Mouse (Mus musculus) hindbrain, embryonic 14.5 days (tissue): ENCODE data around the gene Gtf2a2. TPM values are rescaled to one million over a fixed set of nuclear protein-coding genes. Genes with fewer than 3 reads are reported as not detected.
"Not testable (repeated sequence)": the region's sequence is repeated elsewhere in the genome, so short reads cannot be mapped to it uniquely, and the experiment has no call there.

Experiments used
- ATAC-seq: fragments of 200-750 bp; cut with Nextera tagmentation; 2 replicates; pipeline ENCODE4 v1.8.0; 2017; ENCODE audit warnings: moderate number of reproducible peaks, mild to moderate bottlenecking, moderate TSS enrichment, moderate library complexity; ENCODE audit not compliant: low FRiP score
- DNase-seq: peaks from one replicate; pipeline ENCODE4 v3.0.0-alpha.2; 2015; ENCODE audit warnings: low spot score
- H3K27ac ChIP-seq: fragments of 300-500 bp; sonication (generic); 2 replicates; pipeline ENCODE4 v1.5.1; 2014; ENCODE audit warnings: mild to moderate bottlenecking, moderate library complexity
- H3K27me3 ChIP-seq: fragments of 300-500 bp; sonication (generic); 2 replicates; pipeline ENCODE4 v1.6.1; 2014; ENCODE audit warnings: mild to moderate bottlenecking, low read length, mixed read lengths; ENCODE audit not compliant: control insufficient read depth, insufficient read depth
- H3K36me3 ChIP-seq: fragments of 300-500 bp; sonication (generic); replicated peaks from 2 replicates; pipeline ENCODE4 v1.6.1; 2014; ENCODE audit not compliant: control insufficient read depth, insufficient read depth
- H3K4me1 ChIP-seq: fragments of 300-500 bp; sonication (generic); replicated peaks from 2 replicates; pipeline ENCODE4 v1.6.1; 2014; ENCODE audit warnings: antibody characterized with exemption, low read length, mixed read lengths; ENCODE audit not compliant: control insufficient read depth, insufficient read depth
- H3K4me2 ChIP-seq: fragments of 300-500 bp; sonication (generic); replicated peaks from 2 replicates; pipeline ENCODE4 v1.6.1; 2014; ENCODE audit warnings: mild to moderate bottlenecking, moderate library complexity
- H3K4me3 ChIP-seq: fragments of 300-500 bp; sonication (generic); replicated peaks from 2 replicates; pipeline ENCODE4 v1.5.1; 2014; ENCODE audit warnings: mild to moderate bottlenecking, low read length
- H3K9ac ChIP-seq: fragments of 300-500 bp; sonication (generic); 2 replicates; pipeline ENCODE4 v1.6.1; 2014
- H3K9me3 ChIP-seq: fragments of 300-500 bp; sonication (generic); 2 replicates; pipeline ENCODE4 v1.6.1; 2016; ENCODE audit warnings: low read length; ENCODE audit not compliant: control insufficient read depth
- WGBS: fragments of 180-500 bp; shearing (Covaris S2); extraction: QIAGEN DNeasy Blood & Tissue Kit; methylation state at CpG from one replicate; pipeline ENCODE4 v1.1.7; 2014; 5-methylcytosine and 5-hydroxymethylcytosine counted together
- polyA plus RNA-seq: library from polyadenylated mRNA; unstranded; fragments of >200 nt; fragmentation: Nextera tagmentation; extraction: Ambion mirVana; gene quantifications from 2 replicates; pipeline ENCODE4 v1.2.1, GENCODE M21; 2014

The Gtf2a2 gene
- polyA plus RNA-seq, 1 experiment from 2014 or later = 227 TPM

DNA sequence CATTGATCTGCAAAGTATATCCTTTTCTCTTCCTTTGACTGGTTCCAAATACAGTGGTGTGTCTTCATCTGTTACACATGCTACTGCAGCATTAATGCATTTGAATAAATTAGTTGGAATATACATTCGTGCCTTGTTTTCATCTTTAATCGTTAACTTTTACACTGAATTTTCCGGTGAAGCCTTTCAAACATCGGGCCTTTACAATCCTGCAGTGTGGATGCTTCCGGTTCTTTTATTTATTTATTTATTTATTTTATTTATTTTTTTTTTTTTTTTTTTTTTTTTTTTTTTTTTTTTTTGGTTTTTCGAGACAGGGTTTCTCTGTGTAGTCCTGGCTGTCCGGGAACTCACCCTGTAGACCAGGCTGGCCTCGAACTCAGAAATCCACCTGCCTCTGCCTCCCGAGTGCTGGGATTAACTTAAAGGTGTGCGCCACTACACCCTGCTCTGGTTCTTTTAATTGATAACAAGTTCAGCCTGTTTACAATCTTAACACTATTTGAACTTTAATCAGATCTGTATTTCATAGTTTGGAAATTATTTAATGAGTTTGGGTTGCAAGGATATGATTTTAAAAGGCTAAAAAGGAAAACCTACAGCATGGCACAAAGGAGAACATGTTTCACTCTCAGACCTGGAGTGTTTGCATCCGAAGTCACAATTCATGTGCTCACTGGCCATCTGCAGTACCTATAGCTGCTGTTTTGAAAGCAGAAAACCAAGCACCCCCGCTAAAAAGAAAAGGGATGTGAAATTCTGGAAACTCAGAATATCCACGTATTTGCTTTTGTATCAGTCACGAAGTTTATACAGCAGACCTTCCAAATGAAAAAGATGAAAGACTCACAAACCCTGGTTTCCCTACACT lies 578 bp upstream of the Gtf2a2 start:
- H3K9ac ChIP-seq = peak overlapping the region; percentile 91
- peak overlapping the region; percentile 84 for H3K4me3 ChIP-seq
- H3K4me2 ChIP-seq = peak overlapping the region; percentile 91
- H3K27ac ChIP-seq = peak overlapping the region; percentile 94
- 66% methylated on average over 14 of the region's 14 CpGs for WGBS
- peaks cover 10% of the 10 kb centered on the region for H3K4me1 ChIP-seq
- no peak for DNase-seq
- H3K9me3 ChIP-seq = no peaks in the 10 kb centered on the region
- peaks cover 50% of the 10 kb centered on the region for H3K36me3 ChIP-seq
- no peaks in the 10 kb centered on the region for H3K27me3 ChIP-seq
- ATAC-seq = 0 out of 2 replicates have a peak, but pooled peaks have one; percentile 2

DNA sequence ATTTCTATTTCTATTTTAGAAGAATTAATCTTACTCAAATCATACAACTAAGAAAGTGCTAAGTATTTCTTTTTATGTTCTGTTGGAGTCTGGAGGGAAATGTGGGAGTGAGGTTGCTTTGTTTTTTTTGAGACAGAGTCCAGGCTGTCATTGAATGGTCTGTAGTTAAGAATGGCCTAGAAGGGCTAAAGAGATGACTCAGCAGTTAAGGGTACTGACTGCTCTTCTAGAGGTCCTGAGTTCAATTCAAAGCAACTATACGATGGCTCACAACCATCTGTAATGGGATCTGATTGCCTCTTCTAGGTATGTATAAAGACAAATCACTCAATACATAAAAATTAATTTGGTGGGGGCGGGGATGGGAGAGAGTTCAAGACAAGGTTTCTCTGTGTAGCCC lies 3.3 kb downstream of the Gtf2a2 start:
- no peak for DNase-seq
- Histone ChIP-seq H3K36me3 (peaks cover 27% of the 10 kb centered on the region), H3K4me2 (no peak overlapping the region), H3K4me3 (no peak overlapping the region), H3K27me3 (no peaks in the 10 kb centered on the region), H3K4me1 (peaks cover 10% of the 10 kb centered on the region), H3K9ac (no peak overlapping the region), H3K27ac (no peak overlapping the region), H3K9me3 (no peaks in the 10 kb centered on the region)
- no peak for ATAC-seq
- WGBS = 94% methylated on average over 2 of the region's 2 CpGs

DNA sequence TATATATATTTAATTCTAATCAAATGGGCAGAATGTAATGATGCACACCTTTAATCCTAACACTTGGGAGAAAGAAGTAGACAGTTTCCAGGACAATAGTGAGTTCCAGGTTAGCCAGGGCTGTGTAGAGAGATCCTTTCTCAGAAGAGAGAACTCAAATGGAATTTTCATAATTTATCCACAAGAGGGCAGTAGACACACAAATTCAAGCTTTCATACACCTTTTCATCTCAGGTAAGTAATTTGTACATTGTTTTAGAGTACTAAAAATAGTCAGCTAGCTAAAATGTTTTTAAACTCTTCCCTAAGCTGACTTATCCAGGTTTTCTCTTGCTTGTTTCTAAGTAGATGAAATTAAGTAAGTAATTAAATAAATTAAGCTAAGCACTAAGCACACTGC lies 6.5 kb downstream of the Gtf2a2 start:
- ATAC-seq = no peak
- H3K27ac ChIP-seq = no peak overlapping the region
- no peak overlapping the region for H3K4me3 ChIP-seq
- peaks cover 32% of the 10 kb centered on the region for H3K36me3 ChIP-seq
- H3K9me3 ChIP-seq = no peaks in the 10 kb centered on the region
- DNase-seq = peak; percentile 66
- no peaks in the 10 kb centered on the region for H3K27me3 ChIP-seq
- H3K9ac ChIP-seq = no peak overlapping the region
- peaks cover under 1% of the 10 kb centered on the region; the same call in 1 of the 2 replicates for H3K4me1 ChIP-seq
- H3K4me2 ChIP-seq = no peak overlapping the region

DNA sequence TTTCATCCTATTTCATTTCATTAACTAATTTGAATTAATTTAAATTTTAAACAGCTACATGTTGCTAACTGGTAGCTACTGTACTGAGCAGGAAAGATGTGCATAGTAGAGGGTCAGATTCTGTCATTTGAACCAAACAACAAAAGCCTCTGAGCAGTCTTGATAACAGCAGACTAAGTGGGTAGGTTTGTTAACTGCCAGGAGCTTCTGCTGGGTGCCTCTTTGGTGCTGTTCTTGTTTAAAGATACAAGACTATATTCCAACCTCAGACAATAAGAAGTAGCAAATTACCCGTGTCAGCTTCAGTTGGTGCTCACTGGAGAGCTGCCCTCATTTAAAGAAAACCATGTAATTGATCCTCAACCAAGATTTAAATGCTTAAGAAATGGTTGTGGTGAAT lies 9.3 kb downstream of the Gtf2a2 start:
- H3K4me3 ChIP-seq = no peak overlapping the region
- no peak overlapping the region for H3K27ac ChIP-seq
- H3K9ac ChIP-seq = no peak overlapping the region
- 76% methylated on average over 1 of the region's 1 CpGs for WGBS
- no peaks in the 10 kb centered on the region for H3K4me1 ChIP-seq
- peaks cover 27% of the 10 kb centered on the region for H3K36me3 ChIP-seq
- DNase-seq = no peak
- no peak overlapping the region for H3K4me2 ChIP-seq
- no peaks in the 10 kb centered on the region for H3K9me3 ChIP-seq
- H3K27me3 ChIP-seq = no peaks in the 10 kb centered on the region
- no peak for ATAC-seq

DNA sequence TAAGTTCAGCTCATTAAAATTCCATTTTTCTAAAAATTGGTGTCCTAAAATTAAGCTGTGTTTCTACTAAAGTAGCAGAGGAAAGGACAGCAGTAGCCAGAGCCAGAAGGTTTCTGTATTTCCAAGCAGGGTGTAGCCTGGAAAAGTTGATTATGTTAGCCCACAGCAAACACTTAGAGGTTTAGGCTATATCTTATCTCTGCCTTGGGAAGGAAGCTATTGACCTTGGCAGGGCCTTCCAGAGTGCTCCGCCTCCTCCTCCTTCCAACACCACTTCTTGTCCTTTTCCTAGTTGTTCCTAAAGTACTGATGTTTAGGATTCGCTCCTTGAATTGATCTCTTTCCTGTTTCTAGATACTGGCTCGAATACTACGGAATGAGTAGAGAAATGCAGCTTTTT lies 9.7 kb downstream of the Gtf2a2 start:
- Histone ChIP-seq H3K36me3 (peaks cover 22% of the 10 kb centered on the region), H3K4me3 (no peak overlapping the region), H3K27me3 (no peaks in the 10 kb centered on the region), H3K27ac (no peak overlapping the region), H3K9me3 (no peaks in the 10 kb centered on the region), H3K4me2 (no peak overlapping the region), H3K9ac (no peak overlapping the region), H3K4me1 (no peaks in the 10 kb centered on the region)
- WGBS = 94% methylated on average over 4 of the region's 4 CpGs
- no peak for DNase-seq
- ATAC-seq = no peak

GRCm38 (mm10) chr9:70023615-70024014 lies 11.3 kb downstream of the Gtf2a2 start:
- ATAC-seq, H3K4me2 ChIP-seq, H3K4me1 ChIP-seq, H3K9me3 ChIP-seq, H3K9ac ChIP-seq, DNase-seq, H3K4me3 ChIP-seq, H3K27ac ChIP-seq, H3K27me3 ChIP-seq: not testable (repeated sequence)
- 87% methylated on average over 1 of the region's 1 CpGs for WGBS
- peaks cover 20% of the 10 kb centered on the region for H3K36me3 ChIP-seq

DNA sequence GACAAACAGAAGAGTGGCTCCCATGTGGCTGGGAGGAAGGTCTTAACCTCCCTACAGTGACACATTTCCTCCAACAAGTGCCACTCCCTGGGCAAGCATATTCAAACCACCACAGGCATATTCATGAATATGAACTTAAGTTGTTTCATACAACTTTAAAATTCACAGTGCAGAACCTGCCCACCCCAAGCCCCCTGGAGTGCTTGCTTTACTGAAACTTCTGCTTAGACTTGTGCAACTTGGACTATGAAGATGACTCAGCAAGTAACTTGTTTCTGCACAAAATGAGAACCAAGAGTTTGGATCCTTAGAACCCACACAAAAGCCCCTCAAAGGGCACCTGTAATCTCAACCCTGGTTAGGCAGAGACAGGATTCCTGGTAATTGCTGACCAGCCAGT lies 12.3 kb downstream of the Gtf2a2 start:
- no peak overlapping the region for H3K9ac ChIP-seq
- H3K27ac ChIP-seq = no peak overlapping the region
- no peaks in the 10 kb centered on the region for H3K27me3 ChIP-seq
- no peak for DNase-seq
- no peak overlapping the region for H3K4me3 ChIP-seq
- H3K9me3 ChIP-seq = no peaks in the 10 kb centered on the region
- peaks cover 20% of the 10 kb centered on the region for H3K36me3 ChIP-seq
- no peaks in the 10 kb centered on the region for H3K4me1 ChIP-seq
- no peak overlapping the region for H3K4me2 ChIP-seq
- ATAC-seq = no peak

- Histone ChIP-seq H3K4me2 (no peak overlapping the region), H3K36me3 (peaks cover 14% of the 10 kb centered on the region), H3K9ac (no peak overlapping the region), H3K4me3 (no peak overlapping the region), H3K4me1 (no peaks in the 10 kb centered on the region), H3K27me3 (no peaks in the 10 kb centered on the region), H3K9me3 (no peaks in the 10 kb centered on the region), H3K27ac (no peak overlapping the region)
- 93% methylated on average over 2 of the region's 2 CpGs for WGBS
- DNase-seq = no peak
- no peak for ATAC-seq
Measured at GRCm38 (mm10) chr9:70025365-70026012, 13.1 kb downstream of the Gtf2a2 start.

- no peak overlapping the region for H3K27ac ChIP-seq
- H3K4me3 ChIP-seq = no peak overlapping the region
- no peaks in the 10 kb centered on the region for H3K4me1 ChIP-seq
- no peak overlapping the region for H3K4me2 ChIP-seq
- ATAC-seq (no peak), DNase-seq (no peak)
- no peaks in the 10 kb centered on the region for H3K36me3 ChIP-seq
- no peaks in the 10 kb centered on the region for H3K27me3 ChIP-seq
- 93% methylated on average over 1 of the region's 1 CpGs for WGBS
- H3K9ac ChIP-seq = no peak overlapping the region
- H3K9me3 ChIP-seq = no peaks in the 10 kb centered on the region
Measured at GRCm38 (mm10) chr9:70032167-70032566, 19.8 kb downstream of the Gtf2a2 start.
